Mouse (Mus musculus): Measurements from ENCODE around the gene Prkar1b.

DNA sequence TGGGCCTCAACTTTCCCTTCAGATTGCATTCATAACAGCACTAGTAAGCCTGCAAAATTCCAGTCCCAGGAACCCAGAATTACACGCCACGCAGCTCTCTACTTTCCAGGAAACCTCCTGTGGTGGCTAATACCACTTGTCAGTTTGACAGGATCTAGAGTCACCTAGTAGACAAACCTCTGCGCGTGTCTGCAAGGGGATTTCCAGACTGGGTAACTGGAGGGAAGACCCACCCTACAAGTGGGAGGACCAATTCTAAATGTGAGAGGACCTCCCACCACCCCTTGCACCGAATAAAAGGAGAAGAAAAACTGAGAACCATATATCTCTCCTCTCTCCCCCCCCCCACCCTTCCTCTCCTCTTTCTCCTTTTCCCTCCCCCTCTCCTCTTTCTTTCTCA is 103.2 kb downstream of the Prkar1b start:
- TF ChIP-seq CTCF (conservative IDR thresholded peaks at IDR 0.05; ENCODE audit: low read length) = no peak
- TF ChIP-seq POU5F1 (IDR thresholded peaks at IDR 0.05; ENCODE audit: borderline replicate concordance, low read length) = no peak
- TF ChIP-seq NANOG (IDR thresholded peaks at IDR 0.05; ENCODE audit: borderline replicate concordance, low read length) = no peak
